Mouse (Mus musculus): ENCODE measurements at regions not wholly inside any gene's neighbourhood (a gene's known extent, or its start where the extent isn't known, plus 50 kb on each side); places are given as distances from the start of the nearest gene placed in this dataset.
A peak's percentile ranks its signal among the peaks of the same experiment; 100 is the strongest.

DNA sequence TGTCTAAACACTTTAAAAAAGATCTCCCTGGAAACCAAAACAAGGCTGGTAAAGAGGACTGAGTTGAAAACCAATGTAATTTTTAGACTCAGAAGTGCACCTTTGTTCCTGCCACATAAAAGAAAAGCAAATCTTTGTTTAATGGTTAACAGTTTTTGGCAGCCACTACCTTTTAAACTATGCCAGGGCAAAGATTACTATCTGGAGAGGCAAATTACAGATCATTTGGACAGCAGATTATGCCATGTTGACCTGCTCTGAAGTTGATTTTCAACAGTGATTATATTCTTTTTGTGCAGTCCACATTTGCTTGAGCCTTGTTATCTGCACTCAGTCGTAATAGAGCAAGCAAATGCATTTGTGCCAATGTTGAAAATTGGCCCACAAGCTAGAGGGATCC lies 76.4 kb upstream of the Mid1 start:
- DNase-seq: peak; percentile 6

All from kidney, adult 11 months (tissue).